Mouse (Mus musculus) 416B (cell line): ENCODE results near the gene Alad.

Experiments
- DNase-seq: peaks from one replicate; pipeline ENCODE4 v3.0.0; 2011; ENCODE audit warnings: low read depth

Gene Alad

DNA sequence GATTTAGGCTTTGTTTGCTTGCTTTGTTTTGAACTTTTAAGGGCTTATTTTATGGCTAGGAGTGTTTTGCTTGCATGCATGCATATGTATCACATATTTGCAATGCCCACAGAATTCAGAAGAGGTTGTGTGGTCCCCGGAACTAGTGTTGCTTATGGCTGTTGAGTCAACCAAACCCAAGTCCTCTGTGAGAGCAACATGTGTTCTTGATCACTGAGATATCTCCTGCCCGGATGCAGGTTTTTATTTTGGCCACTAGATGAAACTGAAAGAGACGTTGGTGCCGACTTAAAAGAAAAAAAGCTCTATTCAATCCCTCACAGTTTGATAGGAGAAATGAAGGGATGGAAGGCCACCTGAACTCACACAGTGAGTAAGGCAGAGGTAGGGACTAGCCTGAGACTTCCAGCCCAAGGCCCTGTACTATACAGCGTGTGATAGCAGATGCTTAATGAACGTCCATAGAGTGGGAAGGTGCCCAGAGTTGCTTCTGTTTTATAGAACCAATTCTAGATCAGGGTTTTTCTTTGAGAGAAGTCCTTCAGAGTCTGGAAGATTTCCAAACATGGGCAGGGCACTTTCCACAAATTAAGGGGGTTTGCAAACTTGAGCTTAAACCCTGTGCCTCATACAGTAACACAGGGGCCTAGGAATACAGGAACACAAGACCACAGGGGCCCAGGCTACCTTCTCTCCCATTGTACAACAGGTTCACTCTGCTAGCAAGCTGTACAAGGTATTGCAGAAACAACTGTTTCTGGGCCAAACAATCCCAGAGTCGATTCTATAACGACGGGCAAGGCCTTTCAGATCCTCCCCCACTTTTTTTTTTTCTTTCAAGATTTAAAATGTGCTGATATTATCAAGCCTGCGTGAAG, 1.9 kb downstream of the Alad start:
- DNase-seq, result peak; percentile 35

DNA sequence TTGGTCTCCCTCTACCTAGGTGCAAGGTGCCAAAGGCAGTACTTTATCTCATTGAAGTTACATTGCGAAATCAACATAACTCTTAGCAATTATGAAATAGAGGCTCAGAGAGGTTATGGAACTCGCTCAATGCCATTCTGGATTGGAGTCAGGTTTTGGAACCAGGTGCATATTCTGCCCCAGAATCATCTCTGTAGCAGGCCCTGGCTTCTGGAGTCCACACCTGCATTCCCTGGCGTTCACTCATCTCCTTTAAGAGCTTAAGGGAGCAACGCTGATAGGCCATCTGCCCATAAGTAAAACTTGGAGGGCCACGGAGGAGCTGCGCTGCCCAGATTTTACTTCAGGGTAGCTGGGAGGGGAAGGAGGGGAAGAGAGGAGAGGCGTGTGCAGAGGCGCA, 2.7 kb downstream of the Alad start:
- no peak for DNase-seq

DNA sequence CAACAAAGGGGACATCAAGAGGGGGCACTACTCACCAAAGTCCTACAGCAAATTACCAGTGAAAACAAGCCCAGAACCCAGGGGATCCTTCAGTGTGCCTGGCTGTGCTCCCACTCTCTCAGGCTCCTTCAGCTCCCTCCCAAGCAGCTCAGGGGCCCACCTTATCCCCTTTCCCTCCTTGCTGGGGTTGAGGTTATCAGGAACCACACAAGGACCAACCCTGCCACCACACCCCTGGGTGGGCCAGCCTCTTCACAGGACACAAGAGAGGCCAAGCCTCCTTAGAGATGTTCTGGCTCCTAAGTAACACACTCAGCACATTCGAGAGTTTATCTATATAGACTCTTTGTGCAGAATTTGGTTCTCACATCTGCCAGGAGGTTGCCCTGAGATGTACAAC, 3.1 kb downstream of the Alad start:
- no peak for DNase-seq

DNA sequence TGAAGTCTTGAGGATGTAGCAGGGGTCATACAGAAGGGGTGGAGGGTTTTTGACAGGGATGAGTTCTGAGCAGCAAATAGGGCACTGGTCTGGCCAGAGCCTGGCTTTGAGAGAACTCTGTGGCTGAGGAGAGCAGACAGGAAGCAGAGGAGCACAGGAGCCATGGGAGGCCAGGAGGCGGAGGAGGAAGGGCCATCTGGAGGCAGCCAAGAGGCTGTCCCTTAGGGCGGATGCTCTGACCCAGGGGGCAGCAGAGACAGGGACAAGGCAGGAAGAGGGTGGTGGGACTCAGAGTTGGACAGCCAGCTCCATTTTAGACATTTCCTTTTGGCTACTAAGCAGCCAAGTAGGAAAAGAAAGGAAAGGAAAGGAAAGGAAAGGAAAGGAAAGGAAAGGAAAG, 3.6 kb downstream of the Alad start:
- DNase-seq, result no peak

DNA sequence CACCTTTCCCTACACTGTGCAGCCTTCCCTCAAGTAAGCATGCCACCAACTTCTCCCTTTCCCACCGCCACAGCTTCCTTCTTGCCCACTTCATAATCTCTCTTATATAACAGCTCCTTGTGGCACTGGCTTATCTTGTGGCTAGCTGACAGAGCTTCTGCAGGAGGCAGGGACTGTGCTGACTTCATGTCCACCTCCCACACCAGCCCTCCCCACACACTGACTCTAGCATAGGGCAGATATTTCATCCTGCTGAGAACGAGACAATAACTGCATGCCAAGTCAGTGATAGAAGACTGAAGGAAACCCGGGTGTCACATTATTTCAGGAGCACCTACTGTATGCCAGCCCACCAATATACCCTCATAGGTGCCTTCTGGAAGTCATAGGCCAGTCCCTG, 4.2 kb downstream of the Alad start:
- DNase-seq, result peak; percentile 77

DNA sequence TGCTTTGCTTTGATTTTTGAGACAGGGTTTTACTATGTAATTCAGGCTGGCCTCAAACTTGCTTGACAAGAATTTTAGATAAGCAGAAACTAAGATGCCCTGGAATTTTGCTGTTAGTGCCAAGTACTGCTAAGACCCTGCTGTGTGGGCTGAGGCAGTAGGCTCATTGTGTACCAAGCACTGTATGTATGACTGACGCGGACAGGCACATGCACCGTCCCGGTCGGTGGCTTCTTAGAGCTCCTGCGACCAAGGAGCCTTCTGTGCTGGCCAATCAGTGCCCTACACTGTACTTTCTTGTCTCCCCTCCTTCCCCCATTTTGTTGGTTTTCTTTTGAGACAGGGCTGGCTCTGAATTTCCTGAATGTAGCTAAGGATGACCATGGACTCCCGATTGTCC, 4.7 kb downstream of the Alad start:
- DNase-seq, result no peak

DNA sequence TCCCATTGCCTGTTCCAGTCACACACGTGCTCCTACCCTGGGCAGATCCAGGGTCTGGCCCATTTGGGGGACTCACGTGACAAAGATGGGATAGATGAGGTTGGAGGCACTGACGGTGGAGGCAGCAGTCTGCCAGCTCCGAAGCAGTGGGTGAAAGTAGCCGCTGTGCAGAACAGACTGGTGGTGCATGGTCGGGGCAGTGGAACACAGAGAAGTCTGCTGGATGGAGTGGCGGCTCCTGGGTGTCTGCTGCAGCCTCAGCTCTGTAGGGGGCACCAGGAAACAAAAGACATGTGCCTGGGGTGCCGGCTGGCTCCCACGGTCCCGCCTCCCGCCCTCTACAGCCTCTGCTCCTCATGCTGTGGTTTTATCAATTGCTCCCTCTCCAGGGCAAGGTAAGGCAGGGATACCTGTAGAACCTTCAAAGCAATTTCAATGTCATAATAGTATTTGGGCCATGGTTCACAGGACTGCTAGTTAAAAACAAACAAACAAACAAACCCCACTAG, 5.7 kb downstream of the Alad start:
- DNase-seq, result peak; percentile 25

DNA sequence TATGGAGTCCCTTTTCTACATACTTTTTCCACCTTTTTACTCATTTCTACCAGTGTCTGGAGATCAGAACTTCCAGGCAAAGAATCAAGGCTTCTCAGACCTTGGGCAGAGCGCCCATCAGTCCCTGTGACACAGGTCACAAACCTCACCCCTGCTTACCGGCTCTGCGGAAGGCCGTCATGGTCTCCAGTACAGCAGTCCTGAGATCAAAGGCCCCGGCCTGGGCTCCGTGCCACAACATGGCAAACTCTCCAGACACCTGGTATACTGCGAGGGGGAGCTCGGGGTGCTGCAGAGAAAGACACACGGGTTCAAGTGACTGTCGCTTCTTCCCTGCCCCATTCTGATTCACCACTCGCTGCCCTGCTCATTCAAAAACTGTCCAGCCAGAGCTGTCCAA, 9.8 kb downstream of the Alad start:
- DNase-seq, result no peak

DNA sequence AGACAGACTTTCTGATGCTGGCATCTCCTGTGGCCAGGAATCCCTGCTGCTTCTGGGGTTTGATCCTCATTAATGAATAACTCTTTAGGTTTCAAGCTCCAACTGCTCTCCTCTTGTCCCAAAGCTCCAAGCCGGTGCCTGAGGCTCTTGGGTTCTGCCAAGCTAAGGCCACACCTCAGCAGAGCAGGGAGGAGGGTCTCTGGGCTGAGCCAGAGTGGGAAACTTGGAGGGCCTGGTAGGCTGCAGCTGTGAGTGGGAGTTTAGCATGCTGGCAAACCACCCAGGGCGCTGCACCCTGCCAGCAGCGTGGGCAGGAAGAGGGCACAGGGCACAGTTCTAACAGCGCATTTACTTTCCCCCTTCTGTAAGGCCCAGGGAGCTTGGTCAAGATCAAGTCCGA, 10.9 kb downstream of the Alad start:
- no peak for DNase-seq

DNA sequence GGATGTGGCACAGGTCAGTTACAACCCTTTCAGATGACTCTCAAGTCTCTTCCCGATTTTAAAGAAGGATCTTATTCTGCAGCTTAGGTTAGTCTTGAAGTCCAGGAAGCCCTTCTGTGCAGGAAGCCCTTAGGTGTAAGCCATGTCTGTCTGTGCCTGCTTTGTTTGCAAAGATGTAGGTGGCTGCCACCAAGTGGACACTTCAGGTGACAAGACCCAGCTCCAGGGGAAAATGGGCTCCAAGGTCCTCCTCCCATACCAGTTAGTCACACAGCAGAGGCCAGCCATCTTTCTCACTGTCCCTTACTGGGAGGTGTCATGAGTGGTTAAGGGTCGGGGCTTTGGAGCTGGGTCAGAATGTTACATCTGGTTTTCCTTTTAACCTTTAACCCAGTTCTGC, 12.9 kb downstream of the Alad start:
- DNase-seq, result peak; percentile 87

DNA sequence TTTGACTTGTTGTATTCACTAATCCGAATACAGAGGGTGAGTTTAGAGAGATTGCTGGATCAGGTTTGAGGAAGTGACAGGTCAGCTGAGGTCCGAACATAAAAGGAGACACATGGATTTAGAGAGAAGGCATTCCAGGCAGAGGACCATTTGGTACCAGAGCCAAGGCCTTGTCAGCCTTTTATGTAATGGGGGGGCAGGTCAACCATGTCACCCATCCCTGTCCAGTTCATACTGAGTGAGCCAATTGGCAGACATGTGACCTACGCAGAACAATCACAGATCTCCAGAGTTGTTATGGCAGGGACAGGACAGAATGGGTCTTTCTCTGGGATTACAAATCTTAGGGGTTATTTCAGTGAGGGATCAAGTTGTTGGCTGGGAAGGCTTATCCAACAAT, 13.7 kb downstream of the Alad start:
- no peak for DNase-seq

DNA sequence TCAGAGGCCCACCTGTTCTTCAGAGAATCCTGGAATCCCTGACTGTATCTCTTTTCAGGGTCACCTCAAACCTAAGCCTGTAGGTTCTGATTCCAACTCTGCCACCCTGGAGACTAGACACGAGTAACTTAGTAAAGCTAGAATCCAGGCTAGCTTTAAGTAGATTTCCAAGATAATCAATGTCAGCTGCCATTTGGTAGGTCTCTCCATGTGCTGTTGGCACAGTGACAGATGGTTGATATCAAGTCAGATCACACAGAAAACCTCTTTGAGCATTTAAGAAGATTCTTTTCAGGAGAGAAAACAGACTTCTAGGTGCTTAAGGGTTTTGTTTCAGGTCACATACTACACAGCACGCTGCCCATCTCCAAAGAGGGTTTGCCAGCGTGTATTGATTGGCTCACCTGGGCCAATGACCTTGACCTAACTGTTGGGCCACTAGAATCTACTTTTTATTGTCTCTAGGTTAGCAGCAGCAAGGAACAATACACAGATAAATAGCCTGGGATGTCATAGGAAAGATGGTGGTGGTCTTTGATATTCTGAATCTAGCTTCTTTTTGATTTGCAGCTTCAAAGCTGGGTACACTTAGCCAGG, 16.2 kb downstream of the Alad start, which contains the start of gene Hdhd3:
Gene Hdhd3 (minus strand): TSS at position 94 of the 597 bp plus-strand sequence.
- peak; percentile 22 for DNase-seq

DNA sequence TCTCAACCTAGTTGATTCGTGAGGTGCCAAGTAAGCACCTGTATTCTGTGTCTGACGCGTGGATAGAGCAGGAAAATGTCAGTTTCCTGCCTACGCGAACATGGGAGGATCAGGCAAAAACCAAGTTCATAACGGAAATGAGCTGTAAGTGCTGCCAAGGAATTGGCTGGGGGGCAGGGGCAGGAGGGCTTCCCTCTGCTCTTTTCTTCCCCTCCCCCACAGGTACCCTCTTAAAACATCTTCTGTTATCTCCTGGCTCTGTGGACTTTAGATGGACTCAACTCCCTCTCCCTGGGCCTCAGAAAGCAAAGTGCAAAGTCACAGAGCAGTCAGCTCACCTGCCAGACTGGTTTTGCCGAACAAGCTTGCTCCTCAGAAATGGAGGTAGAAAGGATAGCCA, 16.7 kb downstream of the Alad start:
- peak; percentile 49 for DNase-seq

DNA sequence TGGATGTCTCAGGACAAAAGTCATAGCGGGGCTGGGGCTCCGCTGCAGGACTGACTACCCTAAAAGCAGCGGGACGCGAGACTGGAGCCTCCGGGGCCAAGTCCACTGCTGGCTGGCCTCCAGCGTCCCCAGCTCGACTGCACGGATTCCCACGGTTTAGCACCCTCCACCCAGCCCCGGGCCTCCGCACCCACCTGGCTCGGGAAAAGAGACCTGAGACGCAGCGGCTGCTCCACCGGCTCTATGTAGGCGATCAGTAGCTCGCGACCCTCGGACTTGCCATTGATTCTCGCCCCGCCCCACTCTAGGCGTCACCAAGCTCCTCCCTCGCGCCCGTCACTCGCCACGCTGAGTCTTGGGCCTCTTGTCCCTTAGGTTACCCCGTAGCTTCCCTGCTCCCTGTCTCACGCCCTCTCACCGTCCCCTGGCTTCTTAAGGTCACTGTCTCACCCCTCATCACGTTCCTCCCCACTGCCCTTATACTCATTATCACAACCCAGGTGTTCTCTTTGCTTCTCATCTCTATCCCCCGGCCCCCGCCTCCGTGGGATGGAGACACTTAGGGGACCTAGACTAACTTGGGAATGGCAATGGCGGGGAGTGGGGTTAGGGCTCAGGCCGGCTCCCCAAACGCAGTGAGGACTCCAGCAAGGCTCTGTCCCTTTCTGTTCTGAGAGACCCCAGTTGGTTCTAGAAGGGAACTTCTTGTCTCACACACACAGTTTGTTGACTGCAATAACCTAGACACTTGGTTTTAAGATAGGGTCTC, 17.6 kb downstream of the Alad start:
- DNase-seq, result peak; percentile 96

DNA sequence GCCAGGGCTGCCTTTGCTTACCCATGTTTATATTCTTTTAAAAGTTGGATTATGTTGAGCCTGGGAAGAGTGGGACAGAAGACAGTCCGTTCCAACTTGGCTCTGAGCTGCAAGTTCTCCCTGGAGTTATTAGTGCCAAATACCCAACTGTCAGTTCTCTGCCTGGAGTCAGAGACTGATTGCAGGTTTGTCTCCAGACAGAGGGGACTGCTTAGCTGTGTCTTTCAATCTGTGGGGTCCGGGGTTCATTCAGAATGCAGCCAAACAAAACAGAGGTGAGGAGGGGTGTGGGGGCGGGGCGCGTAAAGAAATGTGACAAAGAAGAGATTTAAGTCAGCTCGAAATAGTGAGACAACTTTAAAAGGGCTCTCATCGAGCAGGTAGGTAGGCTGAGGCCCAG, 18.2 kb downstream of the Alad start:
- no peak for DNase-seq

DNA sequence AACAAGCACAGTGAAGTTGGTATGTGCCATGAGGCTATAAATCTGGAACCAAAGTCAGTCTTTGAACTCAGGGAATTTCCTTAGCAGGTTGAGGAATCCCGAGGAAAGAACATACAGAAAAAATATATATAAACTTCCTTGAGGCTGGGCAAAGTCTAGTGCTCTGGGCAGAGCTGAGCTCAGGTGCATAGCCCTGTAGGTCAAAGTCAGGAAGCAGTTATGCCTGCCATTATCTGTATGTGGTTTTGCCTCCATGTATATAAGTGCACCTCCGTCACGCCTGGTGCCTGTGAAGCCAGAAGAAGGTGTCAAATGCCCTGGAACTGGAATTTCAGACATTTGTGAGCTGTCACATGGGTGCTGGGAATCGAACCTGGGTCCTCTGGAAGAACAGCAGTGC, 18.9 kb downstream of the Alad start:
- DNase-seq, result no peak

DNA sequence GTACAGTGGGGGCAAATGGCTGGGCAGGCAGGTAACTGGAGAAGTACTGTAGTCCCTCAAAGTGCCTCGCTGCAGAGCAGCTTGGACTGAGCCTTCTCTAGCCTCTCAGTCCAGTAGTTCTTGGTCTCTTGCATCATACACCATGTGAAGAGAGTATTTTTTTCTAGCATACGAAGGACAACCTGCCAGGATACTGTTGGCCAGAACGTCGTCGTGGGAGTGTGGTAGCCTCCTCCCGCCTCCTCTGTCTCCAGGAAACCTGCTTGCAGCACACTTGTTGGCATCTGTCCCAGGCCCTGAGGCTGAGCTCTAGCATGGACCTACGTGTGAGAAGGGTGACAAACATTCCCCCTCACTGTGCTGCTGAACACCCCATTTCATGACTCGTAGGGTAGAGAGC, 22.9 kb downstream of the Alad start:
- DNase-seq, result peak; percentile 98

DNA sequence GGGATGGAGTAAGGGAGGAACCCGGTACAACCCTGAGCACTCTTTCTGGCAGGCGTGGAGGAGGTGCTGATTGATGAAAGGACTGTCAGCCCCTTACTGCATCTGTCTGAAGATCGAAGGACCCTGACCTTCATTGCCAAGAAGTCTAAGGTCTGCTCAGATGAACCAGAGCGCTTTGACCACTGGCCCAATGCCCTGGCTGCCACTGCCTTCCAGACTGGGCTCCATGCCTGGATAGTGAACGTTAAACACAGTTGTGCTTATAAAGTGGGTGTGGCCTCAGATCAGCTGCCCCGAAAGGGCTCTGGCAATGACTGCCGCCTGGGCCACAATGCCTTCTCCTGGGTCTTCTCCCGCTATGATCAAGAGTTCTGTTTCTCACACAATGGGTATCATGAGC, 23.8 kb downstream of the Alad start:
- no peak for DNase-seq

DNA sequence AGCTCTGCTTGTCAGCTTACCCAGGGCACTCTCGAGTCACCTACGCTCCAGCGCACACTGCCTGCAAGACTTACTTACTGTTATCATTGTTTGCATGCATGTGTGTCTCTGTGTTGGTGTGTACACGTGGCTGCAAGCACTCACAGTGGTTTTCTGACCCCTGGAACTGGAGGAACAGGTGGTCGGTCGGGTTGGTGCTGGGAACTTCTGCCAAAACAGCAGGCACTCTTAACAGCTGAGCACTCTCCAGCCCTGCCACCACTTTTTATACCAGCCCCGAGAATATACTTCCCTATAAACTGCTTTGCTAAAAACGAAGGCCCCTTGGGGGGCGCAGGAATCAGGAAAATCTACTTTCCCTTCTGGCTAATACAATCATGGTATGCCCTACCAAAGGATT, 25.5 kb downstream of the Alad start:
- DNase-seq, result no peak

DNA sequence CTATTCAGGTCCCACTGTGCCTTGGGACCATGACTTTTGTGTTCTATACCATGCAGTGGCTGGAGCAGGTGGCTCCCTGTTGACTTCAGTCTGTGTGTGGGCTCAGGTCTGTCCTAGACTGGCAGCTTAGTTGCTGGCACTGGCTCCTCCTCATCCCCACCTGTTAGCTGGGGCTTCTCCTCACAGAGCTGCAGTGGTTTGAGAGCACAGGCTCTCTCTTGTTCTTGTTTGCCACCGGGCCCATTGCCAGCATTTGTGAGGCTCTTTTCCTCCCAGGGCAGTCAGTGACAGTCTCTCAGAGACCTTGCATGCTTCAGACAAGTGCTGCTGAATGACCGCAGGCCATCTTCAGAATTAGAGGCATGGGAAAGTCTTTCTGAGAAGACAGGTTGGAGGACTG, 27.0 kb downstream of the Alad start:
- no peak for DNase-seq

DNA sequence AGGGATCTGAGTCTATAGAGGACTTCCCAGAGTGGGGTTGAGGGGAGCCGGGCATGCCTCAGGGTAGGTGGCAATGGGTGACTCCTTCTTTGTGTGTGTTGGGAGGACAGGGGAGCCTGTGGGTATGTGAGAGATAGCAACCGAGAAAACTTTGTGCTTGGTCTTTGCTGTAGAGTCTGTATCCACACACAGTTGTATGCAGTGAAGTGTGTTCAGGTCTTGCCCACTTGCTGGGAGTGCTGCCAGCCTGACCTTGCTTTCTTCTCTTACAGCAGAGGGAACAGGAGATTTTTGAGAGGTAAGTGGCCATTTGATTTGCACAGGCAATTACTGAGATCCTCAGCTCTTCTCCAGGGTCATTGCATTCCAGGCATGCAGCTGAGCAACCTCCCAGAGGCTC, 31.8 kb downstream of the Alad start:
- no peak for DNase-seq

DNA sequence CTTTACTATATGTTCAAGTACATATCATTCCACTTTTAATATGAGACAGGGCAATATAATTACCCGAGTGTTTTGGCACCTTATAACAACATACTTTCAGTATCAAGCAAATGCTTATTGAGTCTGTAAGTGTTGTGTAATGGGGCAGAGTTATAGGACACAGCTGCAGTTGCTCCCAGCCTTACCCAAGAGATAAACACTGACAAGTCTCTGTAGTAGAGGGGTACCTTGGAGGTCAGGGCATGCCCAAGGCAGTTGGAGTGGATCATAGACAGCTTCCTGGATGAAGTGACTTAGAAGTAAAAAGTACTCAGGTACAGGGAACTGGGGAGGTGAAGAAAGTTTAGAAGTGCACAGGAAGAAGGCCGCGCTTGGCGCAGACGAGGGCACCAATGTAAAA, 32.5 kb downstream of the Alad start:
- DNase-seq, result no peak

DNA sequence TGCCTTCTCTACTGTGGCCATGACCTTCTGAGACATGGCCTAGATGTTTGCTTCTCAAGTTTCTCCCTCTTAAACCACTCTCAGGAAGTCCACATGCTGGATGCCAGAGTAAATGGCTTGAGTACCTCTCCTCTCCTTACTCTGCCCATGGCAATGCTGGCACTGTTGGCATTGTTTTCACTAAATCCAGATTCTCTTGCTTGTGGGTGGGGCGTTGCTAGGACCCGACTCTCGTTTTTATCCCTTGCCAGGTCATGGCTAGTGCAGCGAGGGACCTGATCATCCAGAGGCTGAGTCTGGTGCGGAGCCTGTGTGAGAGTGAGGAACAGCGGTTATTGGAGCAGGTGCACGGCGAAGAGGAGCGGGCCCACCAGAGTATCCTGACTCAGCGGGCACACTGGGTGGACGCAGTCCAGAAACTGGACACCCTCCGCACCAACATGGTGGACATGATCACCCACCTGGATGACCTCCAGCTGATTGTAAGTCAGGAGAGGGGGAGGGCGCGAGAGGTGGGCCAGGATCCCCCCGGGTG, 33.5 kb downstream of the Alad start:
- DNase-seq, result no peak
